11 mouse cellular contexts compared by ENCODE assay signal in genomic region chr3:108533114-108533885, GRCm38 (mm10). TPM values are rescaled to one million over a fixed set of nuclear protein-coding genes. Genes with fewer than 3 reads are reported as not detected.
A peak's percentile ranks its signal among the peaks of the same experiment; 100 is the strongest.
DNase-seq lines count a peak whose midpoint lies in the region; ATAC-seq lines count a peak whose summit lies in the region.
"Had no signal": no experiment of that assay in that cellular context is flagged by ENCODE, and none has a peak within 500 bp of the region (broad histone marks: within the 10 kb centered on the region; RNA-seq: fewer than 3 reads in every experiment).

No protein-coding gene starts in this region.

- no peak overlapping the region for H3K9ac ChIP-seq in heart, embryonic 11.5 days (ENCODE audit: low read depth, low read length)

- intact Hi-C loops in heart, postnatal 14 days (cut with DNase I) = no loop called here

- no peak overlapping the region for H3K4me2 ChIP-seq in heart, embryonic 11.5 days

- WGBS in heart, embryonic 10.5 days = 49% methylated on average over 9 of the region's 9 CpGs
- 53% methylated on average over 9 of the region's 9 CpGs for WGBS in heart, embryonic 11.5 days (ENCODE audit: insufficient replicate concordance)

- H3K4me1 ChIP-seq in heart, embryonic 10.5 days = peaks cover 22% of the 10 kb centered on the region
- H3K4me1 ChIP-seq in heart, embryonic 11.5 days (ENCODE audit: control insufficient read depth, insufficient read depth, low read length) = peaks cover 12% of the 10 kb centered on the region; the same call in 1 of the 2 replicates

- DNase-seq in heart, embryonic 10.5 days (ENCODE audit: low spot score) = peak; percentile 48
- DNase-seq in NIH3T3 (ENCODE audit: low read depth) = peak; percentile 7
- peak; percentile 28 to 40 for DNase-seq in heart, postnatal 14 days
- DNase-seq in lung, postnatal 10 days = peak; percentile 67
- DNase-seq in yolk sac, embryonic 10.5 days (ENCODE audit: low spot score) = no peak
- no peak for DNase-seq in right cerebral cortex, postnatal 10 days (ENCODE audit: low spot score in 2 of 2)
- DNase-seq: cerebellum, adult 9-10 months had no signal

- H3K36me3 ChIP-seq in heart, embryonic 10.5 days = no peaks in the 10 kb centered on the region
- H3K36me3 ChIP-seq in heart, embryonic 11.5 days (ENCODE audit: control insufficient read depth, insufficient read depth, low read length) = no peaks in the 10 kb centered on the region

- no peak overlapping the region for H3K4me3 ChIP-seq in heart, embryonic 10.5 days
- H3K4me3 ChIP-seq in heart, embryonic 11.5 days (ENCODE audit: low read depth, low read length) = no peak overlapping the region

- peaks cover 25% of the 10 kb centered on the region for H3K27me3 ChIP-seq in heart, embryonic 10.5 days (ENCODE audit: insufficient read depth, poor library complexity, severe bottlenecking)
- H3K27me3 ChIP-seq in heart, embryonic 11.5 days (ENCODE audit: control insufficient read depth, insufficient read depth, low read length) = peaks cover 18% of the 10 kb centered on the region

- H3K27ac ChIP-seq in heart, embryonic 10.5 days = no peak overlapping the region
- H3K27ac ChIP-seq in heart, embryonic 11.5 days (ENCODE audit: low read depth, low read length) = no peak overlapping the region

- no peak for ATAC-seq in heart, embryonic 11.5 days (replicated peaks; ENCODE audit: insufficient number of reproducible peaks, low FRiP score, low TSS enrichment)
- ATAC-seq in granulocyte monocyte progenitor cell, adult 5-6 weeks (replicated peaks; ENCODE audit: poor library complexity, severe bottlenecking) = no peak

- H3K9me3 ChIP-seq in heart, embryonic 10.5 days = no peaks in the 10 kb centered on the region
- no peaks in the 10 kb centered on the region for H3K9me3 ChIP-seq in heart, embryonic 11.5 days (replicated peaks; ENCODE audit: control insufficient read depth, low read length)

RNA-seq across cellular contexts. Expression of gene 1700013F07Rik, which starts 0.7 kb away (rescaled TPM):
- polyA plus RNA-seq in heart, embryonic 10.5 days (2016; fragmentation: Nextera tagmentation; extraction: Ambion mirVana) = 0.24 TPM in 1 of 2 replicates, not detected in the other
- not detected in 2 replicates for polyA plus RNA-seq in heart, embryonic 11.5 days (2014; fragmentation: Nextera tagmentation; extraction: Ambion mirVana)
- not detected for total RNA-seq in heart, postnatal 14 days (2021)
- total RNA-seq in granulocyte monocyte progenitor cell, adult 5-6 weeks (2014; fragmentation: Nextera tagmentation) = not detected in 2 replicates
- total RNA-seq in granulocyte monocyte progenitor cell, adult 5-6 weeks (2017) = not detected in 2 replicates
- total RNA-seq: ES-E14; gastrocnemius, postnatal 4 days had no signal

RNA-seq across cellular contexts. Expression of gene 5330417C22Rik, which starts 3.0 kb away (rescaled TPM):
- polyA plus RNA-seq in heart, embryonic 10.5 days (2016; fragmentation: Nextera tagmentation; extraction: Ambion mirVana) = 0.24 and 0.69 TPM in 2 replicates
- polyA plus RNA-seq in heart, embryonic 11.5 days (2014; fragmentation: Nextera tagmentation; extraction: Ambion mirVana) = 0.59 and 0.63 TPM in 2 replicates
- under 1 TPM; 0.24 to 0.81 TPM for total RNA-seq in heart, postnatal 14 days (2021)
- 0.15 TPM in 1 of 2 replicates, not detected in the other for total RNA-seq in granulocyte monocyte progenitor cell, adult 5-6 weeks (2014; fragmentation: Nextera tagmentation)
- 0.13 TPM in 1 of 2 replicates, not detected in the other for total RNA-seq in granulocyte monocyte progenitor cell, adult 5-6 weeks (2017)

RNA-seq across cellular contexts. Expression of gene Tmem167b, which starts 29.0 kb away (rescaled TPM):
- 26.4 and 33.5 TPM in 2 replicates for polyA plus RNA-seq in heart, embryonic 10.5 days (2016; fragmentation: Nextera tagmentation; extraction: Ambion mirVana)
- 31.7 and 34.6 TPM in 2 replicates for polyA plus RNA-seq in heart, embryonic 11.5 days (2014; fragmentation: Nextera tagmentation; extraction: Ambion mirVana)
- 10 to 100 TPM; 25.4 to 25.6 TPM for total RNA-seq in heart, postnatal 14 days (2021)
- total RNA-seq in granulocyte monocyte progenitor cell, adult 5-6 weeks (2014; fragmentation: Nextera tagmentation) = 6.8 and 11.4 TPM in 2 replicates
- total RNA-seq in granulocyte monocyte progenitor cell, adult 5-6 weeks (2017) = 32.8 and 34.7 TPM in 2 replicates

RNA-seq across cellular contexts. Expression of gene Taf13, which starts 38.2 kb away (rescaled TPM):
- 32.6 and 35.6 TPM in 2 replicates for polyA plus RNA-seq in heart, embryonic 10.5 days (2016; fragmentation: Nextera tagmentation; extraction: Ambion mirVana)
- polyA plus RNA-seq in heart, embryonic 11.5 days (2014; fragmentation: Nextera tagmentation; extraction: Ambion mirVana) = 25.4 and 31.8 TPM in 2 replicates
- total RNA-seq in heart, postnatal 14 days (2021) = 10 to 100 TPM; 17.3 to 17.8 TPM
- 13.8 and 16.5 TPM in 2 replicates for total RNA-seq in granulocyte monocyte progenitor cell, adult 5-6 weeks (2014; fragmentation: Nextera tagmentation)
- total RNA-seq in granulocyte monocyte progenitor cell, adult 5-6 weeks (2017) = 13.3 and 21.7 TPM in 2 replicates

RNA-seq across cellular contexts. Expression of gene Wdr47, which starts 57.8 kb away (rescaled TPM):
- 8.7 and 9.0 TPM in 2 replicates for polyA plus RNA-seq in heart, embryonic 10.5 days (2016; fragmentation: Nextera tagmentation; extraction: Ambion mirVana)
- 7.5 and 8.9 TPM in 2 replicates for polyA plus RNA-seq in heart, embryonic 11.5 days (2014; fragmentation: Nextera tagmentation; extraction: Ambion mirVana)
- 1 to 10 TPM; 8.9 to 9.0 TPM for total RNA-seq in heart, postnatal 14 days (2021)
- total RNA-seq in granulocyte monocyte progenitor cell, adult 5-6 weeks (2014; fragmentation: Nextera tagmentation) = 2.5 and 2.8 TPM in 2 replicates
- total RNA-seq in granulocyte monocyte progenitor cell, adult 5-6 weeks (2017) = 4.4 and 6.6 TPM in 2 replicates

Comparison
In these comparisons a context has a peak if more than half of its experiments do, and no peak if none do; other contexts are left out.
1. DNase-seq: peak in heart, embryonic 10.5 days (single experiment), NIH3T3 (single experiment), heart, postnatal 14 days (2 of 2) and lung, postnatal 10 days (single experiment); none in yolk sac, embryonic 10.5 days (single experiment) and right cerebral cortex, postnatal 10 days (0 of 2).